Mouse (Mus musculus): Measurements from ENCODE around the gene Tmem198. TPM values are rescaled to one million over a fixed set of nuclear protein-coding genes. Genes with fewer than 3 reads are reported as not detected.

Gene Tmem198
- polyA plus RNA-seq, 1 experiment from 2014 or later, result not detected

GRCm38 (mm10) chr1:75450314-75451005 is 28.9 kb upstream of the Tmem198 start, which contains the start of gene Asic4:
Gene Asic4, plus strand, starts transcription at chr1:75450436.
- Histone ChIP-seq H3K9ac (replicated peaks) (no peak within 1 kb of the TSS), H3K27me3 (ENCODE audit: insufficient read depth, low read length) (peaks cover 88% of the 10 kb centered on the region), H3K4me3 (ENCODE audit: low read depth, low read length) (peak within 1 kb of the TSS; percentile 22; the same call in 1 of the 2 replicates), H3K36me3 (replicated peaks; ENCODE audit: insufficient read depth, low read length) (no peaks in the 10 kb centered on the region), H3K9me3 (ENCODE audit: low read length) (no peaks in the 10 kb centered on the region), H3K27ac (ENCODE audit: low read depth) (no peak within 1 kb of the TSS), H3K4me2 (ENCODE audit: low read depth, low read length) (peak within 1 kb of the TSS; percentile 58), H3K4me1 (ENCODE audit: insufficient read depth) (peaks cover 39% of the 10 kb centered on the region)
- no peak for TF ChIP-seq CTCF (IDR thresholded peaks at IDR 0.05; ENCODE audit: low read depth)
- TF ChIP-seq EP300 (IDR thresholded peaks at IDR 0.05; ENCODE audit: low read depth), result no peak; the same call in 1 of the 2 replicates
- 4% methylated on average over 29 of the region's 35 CpGs for WGBS (ENCODE audit: insufficient replicate concordance)
- ATAC-seq (peak; percentile 50), DNase-seq (peak; percentile 63)

GRCm38 (mm10) chr1:75451900-75452299 is 27.4 kb upstream of the Tmem198 start:
- no peak for DNase-seq

GRCm38 (mm10) chr1:75455433-75455832 is 23.9 kb upstream of the Tmem198 start:
- no peak for DNase-seq
- TF ChIP-seq CTCF (IDR thresholded peaks at IDR 0.05; ENCODE audit: low read depth), result no peak
- TF ChIP-seq EP300 (IDR thresholded peaks at IDR 0.05; ENCODE audit: low read depth), result no peak
- H3K9ac ChIP-seq (replicated peaks), result no peak overlapping the region
- H3K4me3 ChIP-seq (ENCODE audit: low read depth, low read length), result no peak overlapping the region
- no peaks in the 10 kb centered on the region for H3K36me3 ChIP-seq (replicated peaks; ENCODE audit: insufficient read depth, low read length)
- no peak overlapping the region for H3K27ac ChIP-seq (ENCODE audit: low read depth)
- no peak for ATAC-seq
- peaks cover 11% of the 10 kb centered on the region for H3K4me1 ChIP-seq (ENCODE audit: insufficient read depth)
- H3K4me2 ChIP-seq (ENCODE audit: low read depth, low read length), result no peak overlapping the region
- peaks cover 86% of the 10 kb centered on the region for H3K27me3 ChIP-seq (ENCODE audit: insufficient read depth, low read length)
- WGBS (ENCODE audit: insufficient replicate concordance), result 62% methylated on average over 3 of the region's 3 CpGs
- H3K9me3 ChIP-seq (ENCODE audit: low read length), result no peaks in the 10 kb centered on the region

More at GRCm38 (mm10) chr1:75451900-75452299, 27.4 kb upstream of the Tmem198 start:
- H3K9me3 ChIP-seq (ENCODE audit: low read length), result no peaks in the 10 kb centered on the region
- H3K36me3 ChIP-seq (replicated peaks; ENCODE audit: insufficient read depth, low read length), result no peaks in the 10 kb centered on the region
- H3K4me1 ChIP-seq (ENCODE audit: insufficient read depth), result peaks cover 32% of the 10 kb centered on the region
- H3K9ac ChIP-seq (replicated peaks), result no peak overlapping the region
- whole genome bisulfite sequencing (ENCODE audit: insufficient replicate concordance), result 74% methylated on average over 5 of the region's 5 CpGs
- H3K27ac ChIP-seq (ENCODE audit: low read depth), result no peak overlapping the region
- H3K27me3 ChIP-seq (ENCODE audit: insufficient read depth, low read length), result peaks cover 91% of the 10 kb centered on the region
- no peak for TF ChIP-seq EP300 (IDR thresholded peaks at IDR 0.05; ENCODE audit: low read depth)
- no peak for TF ChIP-seq CTCF (IDR thresholded peaks at IDR 0.05; ENCODE audit: low read depth)
- no peak overlapping the region for H3K4me2 ChIP-seq (ENCODE audit: low read depth, low read length)
- ATAC-seq, result no peak
- H3K4me3 ChIP-seq (ENCODE audit: low read depth, low read length), result no peak overlapping the region

- DNase-seq (no peak), ATAC-seq (no peak)
- WGBS (ENCODE audit: insufficient replicate concordance), result 31% methylated on average over 5 of the region's 5 CpGs
- H3K9me3 ChIP-seq (ENCODE audit: low read length), result no peaks in the 10 kb centered on the region
- peaks cover 8% of the 10 kb centered on the region for H3K4me1 ChIP-seq (ENCODE audit: insufficient read depth)
- H3K9ac ChIP-seq (replicated peaks), result no peak overlapping the region
- H3K27me3 ChIP-seq (ENCODE audit: insufficient read depth, low read length), result peaks cover 81% of the 10 kb centered on the region
- no peaks in the 10 kb centered on the region for H3K36me3 ChIP-seq (replicated peaks; ENCODE audit: insufficient read depth, low read length)
- H3K27ac ChIP-seq (ENCODE audit: low read depth), result no peak overlapping the region
- no peak overlapping the region for H3K4me2 ChIP-seq (ENCODE audit: low read depth, low read length)
- H3K4me3 ChIP-seq (ENCODE audit: low read depth, low read length), result no peak overlapping the region
- TF ChIP-seq CTCF (IDR thresholded peaks at IDR 0.05; ENCODE audit: low read depth) (no peak), EP300 (IDR thresholded peaks at IDR 0.05; ENCODE audit: low read depth) (no peak)
Observed at GRCm38 (mm10) chr1:75455948-75456347, 23.4 kb upstream of the Tmem198 start.

- Histone ChIP-seq H3K27ac (ENCODE audit: low read depth) (no peak overlapping the region), H3K9ac (replicated peaks) (no peak overlapping the region), H3K36me3 (replicated peaks; ENCODE audit: insufficient read depth, low read length) (no peaks in the 10 kb centered on the region), H3K4me3 (ENCODE audit: low read depth, low read length) (no peak overlapping the region), H3K9me3 (ENCODE audit: low read length) (no peaks in the 10 kb centered on the region), H3K4me2 (ENCODE audit: low read depth, low read length) (no peak overlapping the region), H3K27me3 (ENCODE audit: insufficient read depth, low read length) (peaks cover 71% of the 10 kb centered on the region), H3K4me1 (ENCODE audit: insufficient read depth) (peaks cover 8% of the 10 kb centered on the region)
- no peak for ATAC-seq
- TF ChIP-seq CTCF (IDR thresholded peaks at IDR 0.05; ENCODE audit: low read depth) (peak; percentile 57), EP300 (IDR thresholded peaks at IDR 0.05; ENCODE audit: low read depth) (no peak)
- no peak for DNase-seq
- WGBS (ENCODE audit: insufficient replicate concordance), result 15% methylated on average over 14 of the region's 14 CpGs
Observed at GRCm38 (mm10) chr1:75456746-75457564, 22.4 kb upstream of the Tmem198 start.

GRCm38 (mm10) chr1:75457710-75458024 is 21.7 kb upstream of the Tmem198 start:
- no peak overlapping the region for H3K27ac ChIP-seq (ENCODE audit: low read depth)
- H3K9ac ChIP-seq (replicated peaks), result no peak overlapping the region
- DNase-seq (no peak), ATAC-seq (no peak)
- H3K4me3 ChIP-seq (ENCODE audit: low read depth, low read length), result no peak overlapping the region
- H3K27me3 ChIP-seq (ENCODE audit: insufficient read depth, low read length), result peaks cover 63% of the 10 kb centered on the region
- TF ChIP-seq EP300 (IDR thresholded peaks at IDR 0.05; ENCODE audit: low read depth) (no peak), CTCF (IDR thresholded peaks at IDR 0.05; ENCODE audit: low read depth) (no peak)
- H3K4me1 ChIP-seq (ENCODE audit: insufficient read depth), result peaks cover 8% of the 10 kb centered on the region
- H3K36me3 ChIP-seq (replicated peaks; ENCODE audit: insufficient read depth, low read length), result no peaks in the 10 kb centered on the region
- 6% methylated on average over 7 of the region's 10 CpGs for whole genome bisulfite sequencing (ENCODE audit: insufficient replicate concordance)
- no peaks in the 10 kb centered on the region for H3K9me3 ChIP-seq (ENCODE audit: low read length)
- 0 out of 2 replicates have a peak overlapping the region, but pooled peaks have one; percentile 59 for H3K4me2 ChIP-seq (ENCODE audit: low read depth, low read length)
